Mouse (Mus musculus): ENCODE results near the gene Kmt2c. TPM values are rescaled to one million over a fixed set of nuclear protein-coding genes. Genes with fewer than 3 reads are reported as not detected.
"Not testable (repeated sequence)": the region's sequence is repeated elsewhere in the genome, so short reads cannot be mapped to it uniquely, and the experiment has no call there.

Gene Kmt2c
- polyA plus RNA-seq, 1 experiment, result 2.2 TPM

DNA sequence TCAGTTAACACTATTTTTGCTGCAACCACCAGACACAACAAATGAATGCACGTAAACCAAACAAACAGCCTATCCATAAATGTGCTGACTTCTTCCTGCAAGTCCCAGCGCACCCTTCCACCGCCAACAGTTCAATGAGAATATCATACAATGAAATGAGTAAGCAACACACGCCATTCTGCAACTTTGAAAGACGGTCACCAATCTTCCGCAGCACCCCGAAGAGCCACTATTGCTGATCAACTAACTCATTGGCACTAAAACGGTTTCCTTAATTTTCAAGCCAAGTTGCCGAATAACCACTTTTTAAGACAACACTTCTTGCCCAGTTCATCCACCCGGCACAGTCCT is 1.2 kb downstream of the Kmt2c start:
- Histone ChIP-seq H3K36me3 (replicated peaks; ENCODE audit: low read length) (peaks cover 8% of the 10 kb centered on the region), H3K4me3 (replicated peaks) (peak overlapping the region; percentile 99), H3K27me3 (replicated peaks) (no peaks in the 10 kb centered on the region), H3K9me3 (no peaks in the 10 kb centered on the region), H3K4me1 (peaks cover 42% of the 10 kb centered on the region)
- no peak for TF ChIP-seq GATA1 (IDR thresholded peaks at IDR 0.05; ENCODE audit: borderline replicate concordance, low read length)
- TF ChIP-seq FLI1 (IDR thresholded peaks at IDR 0.05; ENCODE audit: low read length), result no peak

DNA sequence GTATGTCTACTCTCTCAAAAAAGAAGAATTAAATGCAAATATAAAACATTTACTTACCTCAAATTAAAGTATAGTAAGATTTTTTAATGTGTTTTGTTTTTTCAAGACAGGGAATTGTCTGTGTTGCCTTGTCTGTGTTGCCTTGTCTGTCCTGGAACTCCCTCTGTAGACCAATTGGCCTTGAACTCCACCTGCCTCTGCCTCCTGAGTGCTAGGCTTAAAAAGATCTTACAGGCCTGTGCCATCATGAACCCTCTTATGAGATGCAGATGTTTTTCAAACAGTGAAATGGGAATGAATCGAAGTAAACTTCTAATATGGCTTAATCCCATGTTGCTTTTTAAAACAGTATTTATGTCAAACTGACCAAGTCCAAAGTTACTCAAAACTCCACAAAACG is 1.9 kb downstream of the Kmt2c start:
- Histone ChIP-seq H3K4me1 (peaks cover 47% of the 10 kb centered on the region), H3K27me3 (replicated peaks) (no peaks in the 10 kb centered on the region), H3K9me3 (no peaks in the 10 kb centered on the region), H3K4me3 (replicated peaks) (peak overlapping the region; percentile 99), H3K36me3 (replicated peaks; ENCODE audit: low read length) (peaks cover 7% of the 10 kb centered on the region)
- TF ChIP-seq FLI1 (IDR thresholded peaks at IDR 0.05; ENCODE audit: low read length), result no peak
- no peak for TF ChIP-seq GATA1 (IDR thresholded peaks at IDR 0.05; ENCODE audit: borderline replicate concordance, low read length)

DNA sequence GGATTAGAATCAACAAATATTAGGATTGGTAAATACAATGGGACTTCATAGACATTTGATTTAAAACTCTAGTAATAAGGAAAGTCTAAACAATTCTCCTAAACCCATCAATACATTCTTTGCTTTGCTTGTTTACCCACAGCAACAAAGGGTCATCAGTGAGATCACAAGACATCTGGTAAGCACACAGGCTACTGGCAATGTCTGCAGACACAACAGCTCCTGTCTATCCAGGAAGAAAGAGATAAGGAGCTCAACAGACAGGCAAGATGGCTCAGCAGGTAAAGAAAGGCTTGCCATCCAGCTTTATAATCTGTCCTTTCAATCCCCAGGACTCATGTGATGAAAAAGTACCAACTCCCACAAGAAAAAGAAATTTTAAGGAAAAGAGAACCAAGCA is 19.7 kb downstream of the Kmt2c start:
- Histone ChIP-seq H3K36me3 (replicated peaks; ENCODE audit: low read length) (no peaks in the 10 kb centered on the region), H3K27me3 (replicated peaks) (no peaks in the 10 kb centered on the region), H3K4me1 (peaks cover 53% of the 10 kb centered on the region), H3K4me3 (replicated peaks) (no peak overlapping the region), H3K9me3 (no peaks in the 10 kb centered on the region)
- TF ChIP-seq FLI1 (IDR thresholded peaks at IDR 0.05; ENCODE audit: low read length) (no peak), GATA1 (IDR thresholded peaks at IDR 0.05; ENCODE audit: borderline replicate concordance, low read length) (no peak)

DNA sequence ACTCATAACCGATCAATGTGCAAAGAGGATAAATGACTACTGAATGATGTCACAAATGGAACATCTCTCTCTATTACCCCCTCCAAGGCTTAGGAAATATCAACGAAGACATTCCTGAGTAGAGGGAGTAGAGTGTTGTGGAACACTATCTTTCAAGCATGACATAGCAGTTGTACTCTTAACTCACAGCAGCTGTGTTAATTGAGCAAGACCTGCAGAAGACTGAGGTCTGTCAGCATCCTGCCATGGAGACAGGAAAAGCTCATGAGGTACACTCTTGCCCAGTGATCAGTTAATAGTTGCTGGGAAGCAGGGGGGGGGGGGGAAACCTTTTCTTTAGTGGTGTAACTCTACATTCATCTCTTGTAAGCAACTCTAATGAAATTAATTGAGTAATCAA is 22.8 kb downstream of the Kmt2c start:
- Histone ChIP-seq H3K4me1 (peaks cover 70% of the 10 kb centered on the region), H3K9me3 (no peaks in the 10 kb centered on the region), H3K4me3 (replicated peaks) (peak overlapping the region; percentile 50), H3K36me3 (replicated peaks; ENCODE audit: low read length) (no peaks in the 10 kb centered on the region), H3K27me3 (replicated peaks) (no peaks in the 10 kb centered on the region)
- TF ChIP-seq FLI1 (IDR thresholded peaks at IDR 0.05; ENCODE audit: low read length), result no peak
- no peak for TF ChIP-seq GATA1 (IDR thresholded peaks at IDR 0.05; ENCODE audit: borderline replicate concordance, low read length)

DNA sequence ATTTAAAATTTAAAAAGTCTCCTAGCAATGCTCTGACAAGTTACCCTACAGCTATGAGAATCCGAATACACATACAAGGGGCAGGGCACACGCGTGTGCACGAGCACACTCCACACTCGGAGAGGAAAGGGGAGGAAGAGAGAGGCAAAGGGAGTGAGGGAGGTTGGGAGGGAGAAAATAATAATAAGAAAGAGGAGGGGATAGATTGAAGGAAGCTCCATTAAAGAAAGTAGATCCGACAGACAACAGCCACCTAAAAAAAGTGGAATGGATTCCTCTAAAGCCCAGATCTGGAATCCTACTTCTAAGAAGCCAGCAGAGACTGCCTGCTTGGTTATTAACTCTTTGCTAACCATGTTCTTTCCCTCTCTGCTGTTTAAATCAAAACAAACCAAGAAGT is 26.5 kb downstream of the Kmt2c start:
- Histone ChIP-seq H3K9me3 (no peaks in the 10 kb centered on the region), H3K4me3 (replicated peaks) (peak overlapping the region; percentile 69), H3K36me3 (replicated peaks; ENCODE audit: low read length) (peaks cover 10% of the 10 kb centered on the region), H3K27me3 (replicated peaks) (no peaks in the 10 kb centered on the region), H3K4me1 (peaks cover 51% of the 10 kb centered on the region)
- TF ChIP-seq GATA1 (IDR thresholded peaks at IDR 0.05; ENCODE audit: borderline replicate concordance, low read length), result no peak
- no peak for TF ChIP-seq FLI1 (IDR thresholded peaks at IDR 0.05; ENCODE audit: low read length)

DNA sequence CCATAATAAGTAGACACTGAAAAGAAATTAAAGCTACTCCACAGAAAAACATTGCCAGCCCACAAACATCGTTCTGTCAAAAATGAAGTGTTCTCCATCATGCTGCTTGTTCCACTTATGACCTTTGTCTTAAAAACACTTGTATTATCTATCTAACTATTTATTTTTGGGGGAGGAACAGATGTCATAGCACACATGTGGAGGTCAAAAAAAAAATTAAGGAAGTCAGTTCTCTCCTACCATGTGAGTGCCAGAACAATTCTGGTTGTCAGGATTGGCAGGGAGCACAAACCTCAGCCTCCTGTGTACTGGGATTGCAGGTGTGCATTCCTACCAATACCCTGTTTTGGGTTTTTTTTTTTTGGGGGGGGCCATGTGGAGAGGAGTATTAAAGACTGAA is 36.6 kb downstream of the Kmt2c start:
- H3K36me3 ChIP-seq (replicated peaks; ENCODE audit: low read length), result peaks cover 37% of the 10 kb centered on the region
- H3K4me3 ChIP-seq (replicated peaks), result no peak overlapping the region
- no peaks in the 10 kb centered on the region for H3K27me3 ChIP-seq (replicated peaks)
- H3K4me1 ChIP-seq, result peaks cover 23% of the 10 kb centered on the region
- no peaks in the 10 kb centered on the region for H3K9me3 ChIP-seq
- TF ChIP-seq FLI1 (IDR thresholded peaks at IDR 0.05; ENCODE audit: low read length) (no peak), GATA1 (IDR thresholded peaks at IDR 0.05; ENCODE audit: borderline replicate concordance, low read length) (no peak)

DNA sequence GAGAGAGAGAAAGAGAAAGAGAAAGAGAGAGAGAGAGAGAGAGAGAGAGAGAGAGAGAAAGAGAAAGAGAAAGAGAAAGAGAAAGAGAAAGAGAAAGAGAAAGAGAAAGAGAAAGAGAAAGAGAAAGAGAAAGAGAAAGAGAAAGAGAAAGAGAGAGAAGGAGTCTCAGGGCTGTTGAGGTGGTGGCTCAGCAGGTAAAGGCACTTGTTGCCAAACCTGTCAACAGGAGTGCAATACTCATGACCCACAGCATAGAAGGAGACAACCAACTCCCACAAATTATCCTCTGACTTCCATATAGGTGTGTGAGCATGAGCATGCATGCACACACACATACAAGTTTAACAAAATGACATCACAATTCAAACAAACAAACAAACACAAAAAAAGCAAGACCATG is 43.2 kb downstream of the Kmt2c start:
- H3K36me3 ChIP-seq (replicated peaks; ENCODE audit: low read length); H3K27me3 ChIP-seq (replicated peaks); H3K9me3 ChIP-seq: not testable (repeated sequence)
- peaks cover 52% of the 10 kb centered on the region for H3K4me1 ChIP-seq
- peak overlapping the region; percentile 69 for H3K4me3 ChIP-seq (replicated peaks)

DNA sequence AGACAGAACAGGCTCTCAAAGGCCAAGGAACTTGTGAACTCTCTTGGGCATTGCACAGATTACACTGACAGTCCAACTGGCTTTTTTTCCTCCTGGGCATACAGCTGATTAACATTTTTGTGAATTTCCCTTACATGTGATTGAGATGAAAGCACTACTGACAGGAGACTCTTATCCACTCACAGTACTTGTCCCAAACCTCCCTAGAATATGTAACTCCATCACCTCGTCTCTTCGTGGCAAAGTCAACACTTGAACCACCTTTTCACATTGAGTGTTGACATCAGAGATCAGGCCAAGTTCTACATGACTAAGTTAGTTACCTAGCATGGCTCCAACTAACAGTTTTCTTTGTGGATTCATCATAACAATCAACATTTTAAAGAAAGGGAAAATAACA is 45.9 kb downstream of the Kmt2c start:
- H3K36me3 ChIP-seq (replicated peaks; ENCODE audit: low read length), result no peaks in the 10 kb centered on the region
- H3K27me3 ChIP-seq (replicated peaks), result no peaks in the 10 kb centered on the region
- TF ChIP-seq GATA1 (IDR thresholded peaks at IDR 0.05; ENCODE audit: borderline replicate concordance, low read length) (no peak), FLI1 (IDR thresholded peaks at IDR 0.05; ENCODE audit: low read length) (no peak)
- no peaks in the 10 kb centered on the region for H3K9me3 ChIP-seq
- H3K4me3 ChIP-seq (replicated peaks), result no peak overlapping the region
- H3K4me1 ChIP-seq, result peaks cover 50% of the 10 kb centered on the region

DNA sequence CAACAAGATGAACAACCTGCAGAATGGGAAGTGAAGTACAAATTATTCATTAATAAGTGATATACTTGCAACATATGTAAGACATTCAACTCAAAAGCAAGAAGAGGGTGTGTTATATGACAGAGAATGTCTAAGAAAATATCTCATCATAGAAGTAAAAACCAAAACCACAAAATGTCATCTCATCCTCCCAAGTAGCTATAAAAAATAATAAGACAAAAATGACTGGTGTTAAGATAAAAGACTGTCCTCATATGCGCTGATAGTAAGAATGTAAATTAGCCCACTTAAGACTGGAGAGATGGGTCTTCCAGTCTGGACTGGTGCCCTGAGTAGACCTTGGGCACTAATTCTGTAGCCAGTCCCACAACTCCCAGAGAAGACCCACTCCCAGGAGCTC is 61.1 kb downstream of the Kmt2c start:
- H3K27me3 ChIP-seq (replicated peaks), result no peaks in the 10 kb centered on the region
- H3K9me3 ChIP-seq, result no peaks in the 10 kb centered on the region
- H3K4me3 ChIP-seq (replicated peaks), result no peak overlapping the region
- peaks cover 6% of the 10 kb centered on the region for H3K36me3 ChIP-seq (replicated peaks; ENCODE audit: low read length)
- peaks cover 15% of the 10 kb centered on the region for H3K4me1 ChIP-seq
- TF ChIP-seq GATA1 (IDR thresholded peaks at IDR 0.05; ENCODE audit: borderline replicate concordance, low read length) (no peak), FLI1 (IDR thresholded peaks at IDR 0.05; ENCODE audit: low read length) (no peak)

DNA sequence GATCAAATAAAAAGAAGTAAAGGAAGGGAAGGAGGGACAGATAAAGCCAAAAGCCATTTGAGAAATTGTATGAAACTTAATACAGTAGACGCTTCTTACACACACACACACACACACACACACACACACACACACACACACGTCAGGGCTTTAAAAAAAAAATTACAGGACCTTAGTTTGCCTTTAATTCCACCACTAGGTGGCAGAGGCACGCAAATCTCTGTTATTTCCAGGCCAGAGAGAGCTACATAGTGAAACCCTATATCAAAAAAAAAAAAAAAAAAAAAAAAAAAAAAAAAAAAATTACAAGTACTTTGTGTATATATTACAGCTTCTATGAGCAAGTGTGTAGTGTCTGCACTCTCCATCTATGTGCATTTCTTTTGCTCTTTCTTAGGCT is 62.5 kb downstream of the Kmt2c start:
- Histone ChIP-seq H3K27me3 (replicated peaks) (no peaks in the 10 kb centered on the region), H3K4me1 (peaks cover 15% of the 10 kb centered on the region), H3K4me3 (replicated peaks) (no peak overlapping the region), H3K9me3 (no peaks in the 10 kb centered on the region), H3K36me3 (replicated peaks; ENCODE audit: low read length) (peaks cover 6% of the 10 kb centered on the region)
- no peak for TF ChIP-seq FLI1 (IDR thresholded peaks at IDR 0.05; ENCODE audit: low read length)

DNA sequence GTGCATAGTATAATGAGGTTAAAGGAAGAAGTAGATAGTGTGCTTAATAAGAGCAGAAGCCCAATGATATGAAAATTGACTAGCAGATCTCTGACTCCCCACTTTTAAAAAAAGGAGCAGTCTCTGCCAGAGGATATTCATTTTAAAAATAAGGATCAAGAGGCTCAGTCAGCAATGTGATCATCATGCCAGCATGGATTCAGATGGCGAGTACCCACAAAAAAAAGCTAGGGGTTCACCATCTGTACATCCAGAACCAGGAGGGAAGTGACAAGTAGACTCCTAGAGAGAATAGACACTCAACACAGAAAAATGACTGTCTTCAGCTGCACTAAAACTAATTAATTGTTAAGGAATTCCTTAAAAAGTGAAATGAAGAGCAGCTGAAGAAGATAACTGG is 76.0 kb downstream of the Kmt2c start:
- TF ChIP-seq FLI1 (IDR thresholded peaks at IDR 0.05; ENCODE audit: low read length) (no peak), GATA1 (IDR thresholded peaks at IDR 0.05; ENCODE audit: borderline replicate concordance, low read length) (no peak)

More for the DNA sequence above, 76.0 kb downstream of the Kmt2c start:
- Histone ChIP-seq H3K27me3 (replicated peaks) (no peaks in the 10 kb centered on the region), H3K4me3 (replicated peaks) (no peak overlapping the region), H3K9me3 (no peaks in the 10 kb centered on the region), H3K4me1 (peaks cover 39% of the 10 kb centered on the region), H3K36me3 (replicated peaks; ENCODE audit: low read length) (no peaks in the 10 kb centered on the region)

All from megakaryocyte, embryonic 14.5 days (primary cell).